Mouse (Mus musculus) midbrain, embryonic 14.5 days (tissue): ENCODE results near the gene Fbxl14. TPM values are rescaled to one million over a fixed set of nuclear protein-coding genes. Genes with fewer than 3 reads are reported as not detected.

ENCODE experiments used
- polyA plus RNA-seq: library from polyadenylated mRNA; unstranded; fragments of >200 nt; fragmentation: Nextera tagmentation; extraction: Ambion mirVana; gene quantifications from 2 replicates; pipeline ENCODE4 v1.2.1, GENCODE M21; 2014

Fbxl14 gene
- polyA plus RNA-seq, 1 experiment from 2014 or later = 5.6 TPM

Other genes with a start within 250 kb of the Fbxl14 start
- 0.30 and 0.58 TPM in 2 replicates for gene Cacna2d4, start 243.1 kb upstream of the Fbxl14 start, polyA plus RNA-seq
- gene Lrtm2, start 148.9 kb upstream of the Fbxl14 start, polyA plus RNA-seq = 6.5 and 10.5 TPM in 2 replicates
- 31.9 and 33.5 TPM in 2 replicates for gene Adipor2, start 62.0 kb upstream of the Fbxl14 start, polyA plus RNA-seq
- gene Wnt5b, start 64.7 kb downstream of the Fbxl14 start, polyA plus RNA-seq = 1.4 and 3.0 TPM in 2 replicates